Mouse (Mus musculus) adrenal gland, adult 10 weeks (tissue): Measurements from ENCODE around the gene 1810013L24Rik. TPM values are rescaled to one million over a fixed set of nuclear protein-coding genes. Genes with fewer than 3 reads are reported as not detected.

Experiments
- polyA plus RNA-seq: library from polyadenylated mRNA; stranded (reverse); fragments of 350-450 nt; fragmentation: Illumina TruSeq; extraction: RNeasy Lipid Tissue Mini Kit (QIAGEN cat#74804); gene quantifications from one replicate; pipeline ENCODE4 v1.2.3, GENCODE M21; 2014; ENCODE audit warnings: low read depth, low replicate concordance

Gene 1810013L24Rik
- 169 TPM for polyA plus RNA-seq

GRCm38 (mm10) chr16:8829564-8830359, at the start of gene 1810013L24Rik:
1810013L24Rik (plus strand) TSS chr16:8830100.

GRCm38 (mm10) chr16:8791949-8792557, 37.8 kb upstream of the 1810013L24Rik start, which contains the start of gene Usp7:
Usp7 (minus strand) TSS chr16:8792308.

Other genes starting within 250 kb of the 1810013L24Rik start
- gene Pmm2, start 192.4 kb upstream of the 1810013L24Rik start, polyA plus RNA-seq, result 156 TPM
- gene Tmem186, start 192.4 kb upstream of the 1810013L24Rik start, polyA plus RNA-seq, result 14.5 TPM
- 57.9 TPM for gene Carhsp1, start 157.9 kb upstream of the 1810013L24Rik start, polyA plus RNA-seq
- gene Gm5767, start 149.3 kb upstream of the 1810013L24Rik start, polyA plus RNA-seq, result not detected
- 254 TPM for gene Usp7, start 37.8 kb upstream of the 1810013L24Rik start, polyA plus RNA-seq